Comparison of ENCODE assay signal across 22 mouse cellular contexts in genomic region chr2:181166469-181166868, GRCm38 (mm10). TPM values are rescaled to one million over a fixed set of nuclear protein-coding genes. Genes with fewer than 3 reads are reported as not detected.
DNase-seq lines count a peak whose midpoint lies in the region; ATAC-seq and TF ChIP-seq lines count a peak whose summit lies in the region.
"Had no signal": no experiment of that assay in that cellular context is flagged by ENCODE, and none has a peak within 500 bp of the region (broad histone marks: within the 10 kb centered on the region; RNA-seq: fewer than 3 reads in every experiment).

No protein-coding gene starts in this region.

- no peaks in the 10 kb centered on the region for H3K9me3 ChIP-seq in MEL (replicated peaks; ENCODE audit: insufficient read depth, low read length)
- no peaks in the 10 kb centered on the region for H3K9me3 ChIP-seq in liver, embryonic 12.5 days (replicated peaks)
- H3K9me3 ChIP-seq: G1E had no signal

- no peak for TF ChIP-seq POLR2A in MEL (IDR thresholded peaks at IDR 0.05; ENCODE audit: control insufficient read depth in 1 of 2, insufficient read depth in 1 of 2, low read depth in 1 of 2, low read length in 2 of 2, poor library complexity in 1 of 2)

- H3K27ac ChIP-seq in MEL (ENCODE audit: control insufficient read depth, low read depth, low read length), result peak overlapping the region; percentile 57
- no peak overlapping the region for H3K27ac ChIP-seq in liver, embryonic 12.5 days

- peaks cover 0 to 2% of the 10 kb centered on the region in 2 experiments; a peak in 2 of 4 replicates for H3K27me3 ChIP-seq in MEL (ENCODE audit: control insufficient read depth in 1 of 2, insufficient read depth in 2 of 2, low read length in 2 of 2)
- peaks cover 14% of the 10 kb centered on the region for H3K27me3 ChIP-seq in liver, embryonic 12.5 days (replicated peaks)

- H3K36me3 ChIP-seq in MEL (ENCODE audit: control insufficient read depth in 1 of 2, insufficient read depth in 2 of 2, low read length in 2 of 2), result peaks cover 0 to 9% of the 10 kb centered on the region in 2 experiments; a peak in 2 of 4 replicates
- H3K36me3 ChIP-seq in liver, embryonic 12.5 days, result no peaks in the 10 kb centered on the region
- H3K36me3 ChIP-seq: G1E had no signal

- peak; percentile 61 to 78 for TF ChIP-seq EP300 in MEL (IDR thresholded peaks at IDR 0.05; ENCODE audit: low read depth in 1 of 2, low read length in 2 of 2)

- peak; percentile 52 for DNase-seq in MEL (ENCODE audit: low read depth, low spot score)
- DNase-seq: adrenal gland, adult 2 months; adrenal gland, adult 8-10 months; adrenal gland, postnatal 10 days; adrenal gland, postnatal 14 days; adrenal gland, postnatal 25 days; adrenal gland, postnatal 36 days; B cell, adult 2 months; cerebellum, adult 11 months; cerebellum, adult 11-12 months; cerebellum, adult 18-20 months; cerebellum, adult 2 months; cerebellum, adult 8-10 months had no signal

- ATAC-seq in liver, embryonic 12.5 days, result no peak
- ATAC-seq: activated CD4-positive, CD25-positive, alpha-beta regulatory T cell, adult 4 months; CD4-positive, CD25-positive, alpha-beta regulatory T cell, adult 4 months; Patski had no signal

- TF ChIP-seq RAD21 in MEL (IDR thresholded peaks at IDR 0.05; ENCODE audit: low read depth, low read length), result no peak

- TF ChIP-seq CTCF in MEL (IDR thresholded peaks at IDR 0.05 in 2 of 3, conservative IDR thresholded peaks at IDR 0.05 in 1 of 3; ENCODE audit: control insufficient read depth in 1 of 3, insufficient read depth in 1 of 3, low read depth in 2 of 3, low read length in 3 of 3, poor library complexity in 1 of 3, severe bottlenecking in 1 of 3), result no peak

- WGBS in liver, embryonic 12.5 days (ENCODE audit: insufficient replicate concordance), result 73% methylated on average over 5 of the region's 5 CpGs

- peaks cover 8 to 14% of the 10 kb centered on the region in 2 experiments for H3K4me1 ChIP-seq in MEL (ENCODE audit: control insufficient read depth in 1 of 2, insufficient read depth in 2 of 2, low read length in 2 of 2)
- H3K4me1 ChIP-seq in liver, embryonic 12.5 days, result no peaks in the 10 kb centered on the region

- peak overlapping the region; percentile 17; a peak in 1 of 4 replicates for H3K4me3 ChIP-seq in MEL (ENCODE audit: control insufficient read depth in 1 of 2, insufficient read depth in 1 of 2, low read depth in 2 of 2, low read length in 2 of 2)
- no peak overlapping the region for H3K4me3 ChIP-seq in liver, embryonic 12.5 days

- H3K9ac ChIP-seq in MEL (ENCODE audit: control insufficient read depth, low read depth, low read length, poor library complexity, severe bottlenecking), result peak overlapping the region; percentile 42
- no peak overlapping the region for H3K9ac ChIP-seq in liver, embryonic 12.5 days

- H3K4me2 ChIP-seq in liver, embryonic 12.5 days, result no peak overlapping the region

- no peaks in the 10 kb centered on the region for H3K79me2 ChIP-seq in MEL (ENCODE audit: control insufficient read depth, insufficient read depth, low read length, poor library complexity)

TF ChIP-seq in MEL, 35 proteins besides CTCF, POLR2A, EP300 and RAD21:
- TF ChIP-seq TAL1 (IDR thresholded peaks at IDR 0.05; ENCODE audit: low read length), result no peak
- no peak for TF ChIP-seq UBTF (IDR thresholded peaks at IDR 0.05; ENCODE audit: borderline replicate concordance, insufficient read depth, low read depth, low read length)
- TF ChIP-seq TBP (IDR thresholded peaks at IDR 0.05; ENCODE audit: low read depth, low read length), result peak; percentile 39; the same call in 1 of the 2 replicates
- TF ChIP-seq USF1 (IDR thresholded peaks at IDR 0.05; ENCODE audit: low read depth, low read length), result no peak
- no peak for TF ChIP-seq GABPA (IDR thresholded peaks at IDR 0.05; ENCODE audit: low read depth, low read length)
- peak; percentile 73 for TF ChIP-seq MYB (IDR thresholded peaks at IDR 0.05; ENCODE audit: low read depth, low read length)
- peak; percentile 32; the same call in 1 of the 2 replicates for TF ChIP-seq NELFE (IDR thresholded peaks at IDR 0.05; ENCODE audit: low read depth, low read length)
- peak; percentile 75 for TF ChIP-seq ELF1 (IDR thresholded peaks at IDR 0.05; ENCODE audit: low read depth, low read length)
- peak; percentile 40; the same call in 1 of the 2 replicates for TF ChIP-seq ETS1 (IDR thresholded peaks at IDR 0.05; ENCODE audit: low read depth, low read length)
- no peak for TF ChIP-seq ZC3H11A (IDR thresholded peaks at IDR 0.05; ENCODE audit: low read depth, low read length)
- no peak; the same call in 1 of the 2 replicates for TF ChIP-seq TCF12 (IDR thresholded peaks at IDR 0.05; ENCODE audit: low read depth, low read length)
- no peak for TF ChIP-seq MAFK (IDR thresholded peaks at IDR 0.05; ENCODE audit: borderline replicate concordance, low read depth, low read length)
- TF ChIP-seq MXI1 (IDR thresholded peaks at IDR 0.05; ENCODE audit: low read depth, low read length), result no peak
- peak; percentile 64 for TF ChIP-seq GATA1 (IDR thresholded peaks at IDR 0.05; ENCODE audit: low read depth, low read length)
- no peak for TF ChIP-seq MAZ (IDR thresholded peaks at IDR 0.05; ENCODE audit: low read depth, low read length)
- 0 out of 2 replicates have a peak, but pooled peaks have one; percentile 7 for TF ChIP-seq BHLHE40 (IDR thresholded peaks at IDR 0.05; ENCODE audit: borderline replicate concordance, low read depth, low read length)
- no peak for TF ChIP-seq JUND (IDR thresholded peaks at IDR 0.05; ENCODE audit: low read depth, low read length)
- no peak for TF ChIP-seq CHD2 (IDR thresholded peaks at IDR 0.05; ENCODE audit: low read length)
- TF ChIP-seq ZNF384 (IDR thresholded peaks at IDR 0.05; ENCODE audit: low read depth, low read length), result no peak
- TF ChIP-seq KAT2A (conservative IDR thresholded peaks at IDR 0.05; ENCODE audit: low read depth, low read length), result no peak
- no peak for TF ChIP-seq ZKSCAN1 (IDR thresholded peaks at IDR 0.05; ENCODE audit: low read depth, low read length)
- TF ChIP-seq SMC3 (IDR thresholded peaks at IDR 0.05; ENCODE audit: low read depth, low read length), result no peak
- TF ChIP-seq POLR2AphosphoS2 (IDR thresholded peaks at IDR 0.05; ENCODE audit: low read length), result no peak
- no peak for TF ChIP-seq MEF2A (IDR thresholded peaks at IDR 0.05; ENCODE audit: extremely low read depth, insufficient replicate concordance, low read depth, low read length, poor library complexity, severe bottlenecking)
- no peak for TF ChIP-seq POLR2AphosphoS5 (IDR thresholded peaks at IDR 0.05; ENCODE audit: borderline replicate concordance, low read depth, low read length)
- TF ChIP-seq MAX (IDR thresholded peaks at IDR 0.05; ENCODE audit: low read length), result no peak
- peak; percentile 68 for TF ChIP-seq RCOR1 (IDR thresholded peaks at IDR 0.05; ENCODE audit: low read depth, low read length)
- TF ChIP-seq USF2 (IDR thresholded peaks at IDR 0.05; ENCODE audit: borderline replicate concordance in 1 of 2, insufficient read depth in 1 of 2, low read depth in 1 of 2, low read length in 2 of 2), result no peak
- no peak for TF ChIP-seq CHD1 (IDR thresholded peaks at IDR 0.05; ENCODE audit: low read depth, low read length)
- no peak; the same call in 1 of the 2 replicates for TF ChIP-seq MYC (IDR thresholded peaks at IDR 0.05; ENCODE audit: low read depth, low read length)
- no peak for TF ChIP-seq ZMIZ1 (IDR thresholded peaks at IDR 0.05; ENCODE audit: low read depth, low read length)
- peak; percentile 53 for TF ChIP-seq SIN3A (IDR thresholded peaks at IDR 0.05; ENCODE audit: low read length)
- no peak for TF ChIP-seq NRF1 (IDR thresholded peaks at IDR 0.05; ENCODE audit: insufficient read depth, low read depth, low read length, poor library complexity, severe bottlenecking)
- 0 out of 2 replicates have a peak, but pooled peaks have one; percentile 19 for TF ChIP-seq HCFC1 (IDR thresholded peaks at IDR 0.05; ENCODE audit: low read depth, low read length)
- TF ChIP-seq E2F4 (IDR thresholded peaks at IDR 0.05; ENCODE audit: borderline replicate concordance, low read depth, low read length), result no peak

RNA-seq across cellular contexts. Expression of gene Eef1a2, which starts 9.7 kb away (rescaled TPM):
- total RNA-seq in MEL (2012; rRNA removed), result not detected in 2 replicates
- not detected for polyA plus RNA-seq in MEL (2012; ENCODE audit: insufficient read depth in 1 of 2, insufficient read length in 2 of 2, low read depth in 1 of 2, low replicate concordance in 2 of 2, missing spikeins in 1 of 2)
- polyA plus RNA-seq in liver, embryonic 12.5 days (2016; fragmentation: Nextera tagmentation; extraction: Ambion mirVana), result not detected in 2 replicates
- total RNA-seq: CH12.LX had no signal
- polyA plus RNA-seq: activated CD4-positive, CD25-positive, alpha-beta regulatory T cell, adult 4 months; CD4-positive, CD25-positive, alpha-beta regulatory T cell, adult 4 months; G1E; Patski had no signal

RNA-seq across cellular contexts. Expression of gene Ppdpf, which starts 20.6 kb away (rescaled TPM):
- total RNA-seq in MEL (2012; rRNA removed), result 18.1 and 20.2 TPM in 2 replicates
- polyA plus RNA-seq in MEL (2012; ENCODE audit: insufficient read depth in 1 of 2, insufficient read length in 2 of 2, low read depth in 1 of 2, low replicate concordance in 2 of 2, missing spikeins in 1 of 2), result 10 to 100 TPM in 1 of 2 experiments, not detected in 1; 73.4 TPM
- 114 and 115 TPM in 2 replicates for polyA plus RNA-seq in liver, embryonic 12.5 days (2016; fragmentation: Nextera tagmentation; extraction: Ambion mirVana)

RNA-seq across cellular contexts. Expression of gene Kcnq2, which starts 31.4 kb away (rescaled TPM):
- 0.13 and 0.19 TPM in 2 replicates for total RNA-seq in MEL (2012; rRNA removed)
- under 1 TPM in 1 of 2 experiments, not detected in 1; 0.57 TPM for polyA plus RNA-seq in MEL (2012; ENCODE audit: insufficient read depth in 1 of 2, insufficient read length in 2 of 2, low read depth in 1 of 2, low replicate concordance in 2 of 2, missing spikeins in 1 of 2)
- polyA plus RNA-seq in liver, embryonic 12.5 days (2016; fragmentation: Nextera tagmentation; extraction: Ambion mirVana), result 0.08 and 0.26 TPM in 2 replicates
- polyA plus RNA-seq: activated CD4-positive, CD25-positive, alpha-beta regulatory T cell, adult 4 months; C2C12; CD4-positive, CD25-positive, alpha-beta regulatory T cell, adult 4 months; G1E had no signal

RNA-seq across cellular contexts. Expression of gene Ptk6, which starts 36.1 kb away (rescaled TPM):
- not detected in 2 replicates for total RNA-seq in MEL (2012; rRNA removed)
- polyA plus RNA-seq in MEL (2012; ENCODE audit: insufficient read depth in 1 of 2, insufficient read length in 2 of 2, low read depth in 1 of 2, low replicate concordance in 2 of 2, missing spikeins in 1 of 2), result not detected
- polyA plus RNA-seq in liver, embryonic 12.5 days (2016; fragmentation: Nextera tagmentation; extraction: Ambion mirVana), result 0.04 TPM in 1 of 2 replicates, not detected in the other
- total RNA-seq: adrenal gland, adult 18-20 months; adrenal gland, postnatal 25 days; adrenal gland, postnatal 36 days; adrenal gland, postnatal 4 days had no signal
- polyA plus RNA-seq: activated CD4-positive, CD25-positive, alpha-beta regulatory T cell, adult 4 months; C2C12; G1E; Patski had no signal

RNA-seq across cellular contexts. Expression of gene Srms, which starts 46.5 kb away (rescaled TPM):
- total RNA-seq in MEL (2012; rRNA removed), result not detected in 2 replicates
- polyA plus RNA-seq in MEL (2012; ENCODE audit: insufficient read depth in 1 of 2, insufficient read length in 2 of 2, low read depth in 1 of 2, low replicate concordance in 2 of 2, missing spikeins in 1 of 2), result under 1 TPM in 1 of 2 experiments, not detected in 1; 0.04 TPM
- 0.07 and 0.29 TPM in 2 replicates for polyA plus RNA-seq in liver, embryonic 12.5 days (2016; fragmentation: Nextera tagmentation; extraction: Ambion mirVana)
- polyA plus RNA-seq: C2C12, G1E, Patski had no signal
